Mouse (Mus musculus) kidney, embryonic 14.5 days (tissue): ENCODE measurements around the gene Brat1. TPM values are rescaled to one million over a fixed set of nuclear protein-coding genes. Genes with fewer than 3 reads are reported as not detected.
A peak's percentile ranks its signal among the peaks of the same experiment; 100 is the strongest.

Experiments used
- ATAC-seq: fragments of 200-750 bp; cut with Nextera tagmentation; 2 replicates; pipeline ENCODE4 v1.8.0; 2017; ENCODE audit warnings: moderate number of reproducible peaks, mild to moderate bottlenecking, moderate TSS enrichment, moderate library complexity; ENCODE audit not compliant: low FRiP score, low TSS enrichment
- H3K27ac ChIP-seq: fragments of 300-500 bp; sonication (generic); 2 replicates; pipeline ENCODE4 v1.5.1; 2014; ENCODE audit warnings: low read depth, mild to moderate bottlenecking, low read length, moderate library complexity, mixed read lengths
- H3K27me3 ChIP-seq: fragments of 300-500 bp; sonication (generic); 2 replicates; pipeline ENCODE4 v1.6.1; 2014; ENCODE audit warnings: mild to moderate bottlenecking, low read length; ENCODE audit not compliant: control insufficient read depth, insufficient read depth
- H3K36me3 ChIP-seq: fragments of 300-500 bp; sonication (generic); 2 replicates; pipeline ENCODE4 v1.6.1; 2014; ENCODE audit warnings: low read length, mixed read lengths; ENCODE audit not compliant: control insufficient read depth, insufficient read depth
- H3K4me1 ChIP-seq: fragments of 300-500 bp; sonication (generic); 2 replicates; pipeline ENCODE4 v1.6.1; 2014; ENCODE audit warnings: low read length, mixed read lengths; ENCODE audit not compliant: control insufficient read depth, insufficient read depth
- H3K4me2 ChIP-seq: fragments of 300-500 bp; sonication (generic); replicated peaks from 2 replicates; pipeline ENCODE4 v1.6.1; 2014; ENCODE audit warnings: low read depth, mild to moderate bottlenecking, low read length
- H3K4me3 ChIP-seq: fragments of 300-500 bp; sonication (generic); 2 replicates; pipeline ENCODE4 v1.5.1; 2014; ENCODE audit warnings: mild to moderate bottlenecking, low read length
- H3K9ac ChIP-seq: fragments of 300-500 bp; sonication (generic); 2 replicates; pipeline ENCODE4 v1.6.1; 2014; ENCODE audit warnings: low read depth, mild to moderate bottlenecking, low read length, moderate library complexity
- H3K9me3 ChIP-seq: fragments of 300-500 bp; sonication (generic); 2 replicates; pipeline ENCODE4 v1.6.1; 2016; ENCODE audit warnings: low read length; ENCODE audit not compliant: control insufficient read depth
- WGBS: fragments of 180-500 bp; shearing (Covaris S2); extraction: QIAGEN DNeasy Blood & Tissue Kit; methylation state at CpG from one replicate; pipeline ENCODE4 v1.1.7; 2014; 5-methylcytosine and 5-hydroxymethylcytosine counted together
- polyA plus RNA-seq: library from polyadenylated mRNA; unstranded; fragments of >200 nt; fragmentation: Nextera tagmentation; extraction: Ambion mirVana; gene quantifications from 2 replicates; pipeline ENCODE4 v1.2.1, GENCODE M21; 2014

Brat1 gene
- polyA plus RNA-seq, 1 experiment from 2014 or later, result 14.6 TPM

- Histone ChIP-seq H3K4me2 (no peak overlapping the region), H3K27ac (no peak overlapping the region), H3K4me1 (peaks cover 28% of the 10 kb centered on the region), H3K27me3 (no peaks in the 10 kb centered on the region), H3K36me3 (peaks cover 4% of the 10 kb centered on the region), H3K9me3 (no peaks in the 10 kb centered on the region), H3K9ac (no peak overlapping the region), H3K4me3 (no peak overlapping the region)
- WGBS, result 87% methylated on average over 4 of the region's 4 CpGs
- no peak for ATAC-seq
Measured at GRCm38 (mm10) chr5:140766566-140766965, 61.8 kb downstream of the Brat1 start.

GRCm38 (mm10) chr5:140767704-140768141, 62.9 kb downstream of the Brat1 start:
- no peak overlapping the region for H3K4me3 ChIP-seq
- no peaks in the 10 kb centered on the region for H3K27me3 ChIP-seq
- peak overlapping the region; percentile 95 for H3K27ac ChIP-seq
- ATAC-seq, result peak; percentile 84
- H3K4me2 ChIP-seq, result peak overlapping the region; percentile 5; the same call in 1 of the 2 replicates
- peak overlapping the region; percentile 24; the same call in 1 of the 2 replicates for H3K9ac ChIP-seq
- H3K9me3 ChIP-seq, result no peaks in the 10 kb centered on the region
- H3K4me1 ChIP-seq, result peaks cover 36% of the 10 kb centered on the region
- WGBS, result 8% methylated on average over 9 of the region's 9 CpGs
- H3K36me3 ChIP-seq, result peaks cover 4% of the 10 kb centered on the region

GRCm38 (mm10) chr5:140768333-140768732, 63.5 kb downstream of the Brat1 start:
- ATAC-seq, result peak; percentile 17; the same call in 1 of the 2 replicates
- H3K27ac ChIP-seq, result peak overlapping the region; percentile 95
- peaks cover 36% of the 10 kb centered on the region for H3K4me1 ChIP-seq

More at GRCm38 (mm10) chr5:140768333-140768732, 63.5 kb downstream of the Brat1 start:
- H3K4me2 ChIP-seq, result peak overlapping the region; percentile 5; the same call in 1 of the 2 replicates
- no peaks in the 10 kb centered on the region for H3K9me3 ChIP-seq
- WGBS, result 53% methylated on average over 5 of the region's 5 CpGs
- H3K36me3 ChIP-seq, result peaks cover 4% of the 10 kb centered on the region
- H3K9ac ChIP-seq, result peak overlapping the region; percentile 24; the same call in 1 of the 2 replicates
- H3K4me3 ChIP-seq, result no peak overlapping the region
- H3K27me3 ChIP-seq, result no peaks in the 10 kb centered on the region

Other genes with a start within 250 kb of the Brat1 start
- gene Chst12, start 199.5 kb upstream of the Brat1 start, polyA plus RNA-seq, result 13.3 and 17.5 TPM in 2 replicates
- gene Grifin, start 139.9 kb upstream of the Brat1 start, polyA plus RNA-seq, result 0.34 TPM in 1 of 2 replicates, not detected in the other
- gene Lfng, start 97.7 kb upstream of the Brat1 start, polyA plus RNA-seq, result 32.2 and 39.0 TPM in 2 replicates
- 40.0 and 48.5 TPM in 2 replicates for gene Ttyh3, start 56.0 kb upstream of the Brat1 start, polyA plus RNA-seq
- 19.4 and 26.8 TPM in 2 replicates for gene Iqce, start 2.6 kb upstream of the Brat1 start, polyA plus RNA-seq
- gene Amz1, start 19.1 kb downstream of the Brat1 start, polyA plus RNA-seq, result 1.1 and 1.5 TPM in 2 replicates
- 20.4 and 22.1 TPM in 2 replicates for gene Gna12, start 125.4 kb downstream of the Brat1 start, polyA plus RNA-seq